Mouse (Mus musculus) testis, adult 2 months (tissue): ENCODE results near the gene Dennd1b.

Experiments used
- CTCF ChIP-seq: fragments of 200-500 bp; IDR thresholded peaks from 2 replicates; pipeline ENCODE4 v1.5.1; 2012; ENCODE audit warnings: low read depth, mild to moderate bottlenecking, inconsistent platforms, low read length, moderate library complexity; ENCODE audit not compliant: control insufficient read depth, insufficient read depth, insufficient replicate concordance
- POLR2A ChIP-seq: fragments of 200-500 bp; IDR thresholded peaks from 2 replicates; pipeline ENCODE4 v1.6.1; 2012; ENCODE audit warnings: low read depth, mild to moderate bottlenecking, inconsistent platforms, low read length, moderate library complexity; ENCODE audit not compliant: control insufficient read depth

DNA sequence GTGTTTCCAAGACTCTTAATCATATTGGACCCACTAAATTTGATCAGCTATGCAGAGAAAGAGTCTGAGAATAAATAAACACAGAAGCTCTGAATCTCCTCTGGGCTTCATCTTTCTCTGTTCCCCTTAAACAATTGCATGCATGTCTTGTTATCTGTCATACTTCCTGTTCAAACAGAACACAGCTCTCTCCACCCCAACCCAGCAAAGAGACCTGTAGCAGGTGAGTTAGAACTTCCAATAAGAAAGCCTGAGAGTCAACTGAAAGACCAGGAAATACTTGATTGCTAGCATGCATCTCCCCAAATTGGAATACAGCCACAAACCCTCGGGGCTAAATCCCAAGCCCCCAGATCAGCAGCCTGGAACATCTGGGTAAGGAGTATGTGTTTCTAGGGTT, 42.4 kb upstream of the Dennd1b start:
- no peak for TF ChIP-seq CTCF
- no peak for TF ChIP-seq POLR2A
